Mouse (Mus musculus) ZHBTc4 (cell line): ENCODE measurements around the gene Fam172a.

Experiments used
- DNase-seq: peaks from one replicate; pipeline ENCODE4 v3.0.0-alpha.2; 2011; ENCODE audit warnings: low read depth, low spot score

The Fam172a gene

DNA sequence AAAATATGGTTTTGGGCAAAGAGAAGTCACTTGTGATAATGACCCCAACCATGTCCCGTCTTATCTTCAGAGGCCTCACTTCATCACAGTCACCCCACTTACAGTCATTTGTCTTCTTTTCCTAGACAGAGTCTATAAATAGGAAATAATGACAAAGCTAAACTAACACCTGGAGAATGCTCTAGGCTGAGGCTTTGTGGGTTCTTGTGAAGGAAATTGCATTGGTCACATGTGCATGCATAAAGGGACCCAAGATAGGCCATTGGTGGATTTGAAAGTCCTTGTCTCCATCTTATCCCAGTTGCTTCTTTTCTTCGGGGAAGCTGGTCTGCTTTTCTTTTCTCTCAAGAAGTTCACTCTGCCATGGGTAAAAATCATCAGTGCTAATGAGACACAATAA is 400.5 kb downstream of the Fam172a start:
- DNase-seq = no peak

DNA sequence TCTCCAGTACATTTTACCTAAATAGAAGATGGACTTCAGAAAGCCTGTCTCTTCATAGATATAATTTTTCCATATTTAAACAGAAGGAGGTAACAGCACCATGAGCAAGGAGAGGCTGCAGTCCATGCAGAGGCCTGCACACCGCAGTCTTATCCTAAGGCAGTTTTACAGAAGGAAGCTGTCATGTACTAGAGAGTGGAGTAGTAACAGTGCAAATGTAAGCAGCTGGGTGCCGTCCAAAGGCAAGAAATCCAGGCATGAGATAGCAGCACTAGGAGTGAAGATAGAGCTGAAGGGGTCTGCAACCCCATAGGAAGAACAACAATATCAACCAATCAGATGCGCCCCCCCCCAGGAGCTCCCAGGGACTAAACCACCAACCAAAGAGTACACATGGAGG is 403.0 kb downstream of the Fam172a start:
- DNase-seq = no peak

DNA sequence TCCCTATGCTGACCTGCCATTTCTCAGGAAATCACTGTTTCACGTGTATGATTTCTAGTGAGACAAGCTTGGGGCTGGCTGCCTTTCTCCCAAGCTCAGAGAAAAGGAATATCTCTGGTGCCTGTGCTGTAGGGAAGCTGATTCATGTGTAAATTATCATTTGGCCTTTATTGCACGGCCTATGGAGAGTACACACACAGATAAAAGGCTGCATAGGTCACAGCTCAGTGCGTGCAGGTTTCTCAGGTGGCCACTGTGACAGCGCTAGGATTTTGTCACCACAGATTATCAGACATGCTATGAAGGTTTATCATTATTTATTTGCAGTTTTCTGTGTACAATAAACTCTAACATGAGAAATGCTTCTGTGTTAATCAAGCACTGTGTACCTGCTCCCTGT is 408.8 kb downstream of the Fam172a start:
- no peak for DNase-seq

DNA sequence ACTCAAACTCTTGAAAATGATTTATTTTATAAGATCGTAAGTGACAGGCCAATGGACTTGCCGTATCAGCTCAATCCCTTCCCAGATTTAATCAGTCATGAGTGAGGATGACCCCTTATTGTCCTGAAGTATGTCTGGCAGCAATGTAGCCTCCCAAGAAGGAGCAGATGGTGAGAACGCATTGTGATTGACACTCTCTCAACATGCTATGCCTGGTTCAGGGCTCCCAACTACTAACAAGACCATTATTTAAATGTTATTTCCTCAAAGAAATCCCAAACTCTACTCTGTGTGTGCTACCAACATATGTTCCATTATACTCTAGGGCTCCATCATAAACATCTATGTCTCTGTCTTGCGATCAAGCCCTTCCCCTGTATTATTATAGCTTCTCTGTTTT is 412.1 kb downstream of the Fam172a start:
- no peak for DNase-seq

DNA sequence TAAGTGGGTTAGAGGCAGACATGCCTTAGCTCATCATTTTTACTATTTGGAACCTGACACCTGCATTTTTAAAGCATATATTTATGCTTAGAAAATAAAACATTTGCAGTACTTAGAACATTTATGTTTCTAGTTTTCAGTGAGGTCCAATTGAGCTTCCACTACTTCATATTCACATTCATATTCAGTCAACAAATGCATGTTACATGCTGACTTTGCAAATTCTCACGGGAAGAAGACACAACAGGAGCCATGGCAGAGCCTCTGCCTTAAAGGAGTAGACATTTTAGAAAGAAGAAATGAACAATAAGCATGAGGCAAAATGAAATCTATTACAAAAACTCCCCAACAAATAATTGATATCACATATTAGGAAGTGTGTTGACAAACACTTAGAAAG is 416.9 kb downstream of the Fam172a start:
- no peak for DNase-seq

DNA sequence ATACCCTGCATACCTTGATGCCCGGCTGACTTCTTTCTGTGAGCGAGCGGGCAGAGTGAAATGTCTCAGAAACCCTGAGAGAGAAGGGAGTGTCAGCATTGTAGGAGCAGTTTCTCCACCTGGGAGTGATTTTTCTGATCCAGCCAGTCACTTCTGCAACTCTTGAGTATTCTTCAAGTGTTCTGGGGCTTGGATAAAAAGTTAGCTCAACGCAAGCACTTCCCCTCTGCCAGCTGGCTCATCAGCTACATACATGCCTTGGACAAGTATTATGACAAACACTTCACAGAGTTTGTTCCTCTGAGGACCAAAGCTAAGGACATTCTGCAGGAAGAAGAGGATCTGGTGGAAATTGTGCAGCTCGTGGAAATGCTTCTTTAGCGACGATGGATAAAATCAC is 420.2 kb downstream of the Fam172a start:
- DNase-seq = no peak

DNA sequence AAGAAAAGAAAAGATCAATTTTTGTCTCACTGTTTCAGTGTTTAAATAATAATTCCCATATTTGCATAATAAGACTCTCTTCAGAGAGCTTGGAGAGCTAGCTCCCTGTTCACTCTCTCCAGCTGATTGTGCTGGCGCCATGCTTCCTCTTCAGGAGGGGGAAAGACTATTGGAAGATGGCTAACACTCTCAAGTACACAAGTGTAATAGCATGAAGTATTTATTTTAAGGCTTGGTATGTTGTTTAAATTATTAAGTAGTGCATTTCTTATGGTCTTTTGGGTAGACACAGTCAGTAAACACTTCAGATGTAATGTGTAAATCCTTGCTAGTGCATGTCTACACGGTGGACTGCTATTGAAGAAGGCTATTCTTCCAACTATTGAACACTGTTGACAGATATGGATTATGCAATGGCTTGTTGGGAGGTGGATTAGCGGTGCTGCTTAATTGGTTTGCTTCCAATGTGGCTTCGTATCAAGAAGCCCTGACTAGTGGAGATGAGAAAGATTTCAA is 422.1 kb downstream of the Fam172a start:
- no peak for DNase-seq

DNA sequence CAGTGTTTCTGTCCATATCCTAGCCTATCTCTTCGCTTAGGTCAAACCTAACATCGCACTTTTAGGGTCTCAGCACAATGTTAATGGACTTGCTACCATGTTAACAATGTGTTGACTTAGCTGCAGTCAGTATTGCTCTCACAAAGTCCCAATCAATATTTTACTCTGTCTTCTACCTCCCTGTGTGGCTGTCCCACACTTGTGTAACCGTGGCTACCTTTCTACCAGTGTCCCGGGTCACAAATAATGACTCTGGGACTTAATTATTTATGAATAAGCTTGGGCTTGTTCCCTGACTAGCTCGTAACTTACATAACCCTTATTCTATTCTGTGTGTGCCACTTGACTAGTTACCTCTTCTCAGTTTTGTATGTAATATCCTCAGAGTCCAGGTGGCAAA is 455.6 kb downstream of the Fam172a start:
- DNase-seq = no peak

DNA sequence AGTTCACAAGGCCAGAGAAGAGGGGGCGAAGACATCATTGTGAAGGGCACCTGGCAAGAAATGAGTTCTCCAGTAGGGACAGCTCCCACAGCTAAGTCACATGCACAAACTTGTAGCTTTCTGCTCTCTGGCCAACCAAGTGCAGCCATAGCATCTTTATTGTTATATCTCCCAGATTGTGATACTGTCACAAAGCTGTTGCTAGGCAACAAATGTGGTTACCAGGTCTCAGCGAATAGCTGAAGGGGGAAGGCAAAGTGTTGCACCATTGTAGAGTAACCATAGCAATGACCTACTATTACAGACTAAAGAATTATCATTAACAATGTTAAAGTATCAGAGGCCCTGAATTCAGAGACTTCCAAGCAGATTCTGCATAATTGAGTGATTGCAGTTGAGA is 460.3 kb downstream of the Fam172a start:
- no peak for DNase-seq

DNA sequence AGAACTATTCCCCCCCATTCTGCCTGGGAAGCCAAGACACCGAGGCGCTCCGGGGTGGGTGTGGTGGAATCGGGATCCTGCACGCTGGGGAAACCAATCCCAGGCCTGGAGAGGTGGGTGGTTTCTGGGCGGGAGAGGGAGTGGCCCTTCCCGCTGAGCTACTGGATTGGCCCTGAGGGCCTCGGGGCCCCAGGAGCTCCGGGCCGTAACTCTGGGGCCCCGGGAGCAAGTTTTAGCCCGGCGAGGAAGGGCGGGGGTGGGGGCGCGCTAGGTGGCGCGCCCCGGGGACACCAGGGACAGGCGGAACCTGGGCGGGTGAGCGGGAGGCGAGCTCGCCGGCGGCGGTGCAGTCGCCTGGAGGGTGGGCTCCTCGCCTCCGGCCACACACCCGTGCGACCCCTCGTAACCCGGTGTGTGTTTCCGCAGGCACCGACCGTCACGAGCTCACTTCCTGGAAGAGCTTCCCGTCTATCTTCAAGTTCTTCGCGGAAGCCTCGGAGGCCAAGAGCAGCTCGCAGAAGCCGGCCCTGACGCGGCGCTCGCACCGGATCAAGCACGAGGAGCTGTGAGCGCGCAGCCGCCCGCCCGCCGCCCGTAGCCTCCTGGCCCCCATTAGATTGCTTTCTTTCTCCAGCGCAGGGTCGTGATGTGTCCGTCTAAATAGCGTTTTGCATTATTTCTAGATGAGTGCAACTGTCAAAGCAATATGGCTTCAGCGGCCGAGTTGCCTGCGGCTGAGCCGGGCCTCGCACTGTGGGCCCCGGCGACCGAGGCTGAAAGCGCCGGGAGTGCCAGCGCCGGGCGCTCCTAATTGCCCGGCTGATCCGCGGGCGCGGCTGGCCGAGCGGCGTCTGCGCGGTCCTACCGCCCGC is 461.5 kb downstream of the Fam172a start:
- DNase-seq = peak; percentile 91

DNA sequence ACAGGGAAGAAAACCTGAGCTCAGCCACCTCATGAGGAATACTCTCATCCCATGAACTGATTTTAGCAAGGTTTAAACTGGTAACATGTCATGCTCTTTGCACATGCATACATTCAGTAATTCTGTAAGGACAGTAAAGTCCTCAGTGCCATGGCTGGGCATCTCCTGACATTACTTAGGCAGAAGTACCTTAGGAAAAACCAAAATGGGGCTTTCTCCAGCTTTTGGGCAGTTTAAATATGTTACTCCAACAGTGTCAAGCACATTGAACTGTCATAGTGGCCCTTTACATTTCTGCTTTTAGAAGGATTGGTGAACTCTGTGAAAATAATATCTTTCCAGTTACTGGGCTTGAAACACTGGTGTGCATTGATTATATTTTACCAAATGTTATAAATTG is 463.1 kb downstream of the Fam172a start:
- DNase-seq = no peak

DNA sequence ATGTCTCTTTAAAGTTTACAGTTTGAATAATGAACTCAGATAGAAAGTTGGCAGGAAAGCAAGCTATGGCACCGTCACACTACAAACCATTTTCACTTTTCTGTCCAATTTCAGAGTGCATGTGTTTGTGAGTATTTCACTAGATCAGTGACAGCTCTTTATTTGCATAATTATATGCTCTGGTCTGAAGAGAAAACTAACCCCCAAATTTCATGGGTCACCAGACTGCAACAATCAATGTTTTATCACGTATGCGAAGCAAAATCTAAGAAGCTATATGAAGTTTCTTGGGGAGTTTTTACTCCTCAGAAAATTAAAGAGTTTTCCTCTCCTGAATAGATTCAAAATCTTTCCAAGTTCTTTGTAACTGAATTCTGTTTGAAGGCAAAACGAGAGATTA is 466.3 kb downstream of the Fam172a start:
- no peak for DNase-seq

DNA sequence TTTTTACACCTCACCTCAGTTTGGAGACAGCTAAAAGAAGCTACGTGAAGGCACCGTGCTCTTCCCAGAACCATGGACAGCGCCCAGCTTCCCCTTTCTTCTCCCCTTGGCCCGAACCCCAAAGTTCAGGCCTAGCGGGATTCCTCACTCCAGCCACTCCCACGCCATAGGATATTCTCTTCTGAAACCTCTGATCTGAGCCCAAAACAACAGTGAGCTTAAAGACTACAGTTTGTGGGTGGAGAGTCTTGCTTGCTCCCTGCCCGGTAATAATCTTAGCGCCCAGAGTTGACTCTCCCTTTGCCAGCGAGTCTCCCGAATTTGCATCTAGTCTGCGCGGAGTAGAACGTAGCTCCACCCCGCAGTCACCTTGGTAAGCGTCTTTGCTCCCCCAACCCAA is 469.5 kb downstream of the Fam172a start:
- DNase-seq = peak; percentile 44

DNA sequence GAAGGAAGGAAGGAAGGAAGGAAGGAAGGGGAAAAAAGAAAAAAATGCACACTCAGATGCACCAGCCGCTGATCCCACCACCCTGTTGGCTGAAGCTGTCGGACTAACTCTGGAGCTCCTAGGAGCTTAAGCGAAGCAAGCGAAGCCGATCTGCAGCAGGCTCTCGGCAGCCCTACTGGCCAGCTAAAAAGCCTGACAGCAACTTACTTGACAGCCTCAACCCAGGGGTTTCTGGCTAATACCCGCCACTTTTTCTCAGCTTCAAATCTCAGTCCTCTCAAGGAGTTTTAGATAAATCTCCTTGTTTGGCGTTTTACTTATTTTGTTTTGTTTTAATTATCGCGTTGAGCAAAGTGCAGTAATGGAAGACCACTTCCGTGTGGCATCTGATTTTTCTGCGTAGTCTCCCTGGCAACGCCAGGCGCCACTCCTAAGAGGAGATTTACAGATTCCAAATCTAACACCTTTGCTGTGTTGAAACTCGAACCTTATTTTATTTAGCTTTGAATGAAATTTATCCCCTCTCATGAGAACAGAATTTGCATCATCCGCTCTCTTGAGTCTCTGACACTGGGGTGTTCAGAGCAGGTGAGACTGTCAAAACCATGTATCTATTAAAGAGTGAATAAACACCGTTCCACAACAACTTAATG is 470.3 kb downstream of the Fam172a start:
- no peak for DNase-seq

DNA sequence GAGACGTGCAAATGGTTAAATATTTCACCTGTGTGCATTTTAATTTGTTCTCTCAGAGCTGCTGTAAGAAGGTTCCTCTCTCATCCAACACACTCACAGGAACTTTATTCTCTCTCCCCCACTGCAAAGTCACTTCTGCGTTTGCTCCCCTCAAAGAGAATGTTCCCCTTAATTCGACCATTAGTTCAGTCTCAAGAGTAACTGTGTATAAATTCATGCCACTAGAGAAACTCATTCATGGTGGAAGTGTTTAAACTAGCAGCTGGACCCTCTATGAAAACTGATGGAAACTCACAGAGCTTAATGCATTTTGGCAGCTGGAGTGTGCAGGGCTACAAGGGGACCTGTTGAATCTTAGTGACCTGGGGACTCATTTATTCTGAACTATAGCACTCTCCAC is 471.0 kb downstream of the Fam172a start:
- no peak for DNase-seq

DNA sequence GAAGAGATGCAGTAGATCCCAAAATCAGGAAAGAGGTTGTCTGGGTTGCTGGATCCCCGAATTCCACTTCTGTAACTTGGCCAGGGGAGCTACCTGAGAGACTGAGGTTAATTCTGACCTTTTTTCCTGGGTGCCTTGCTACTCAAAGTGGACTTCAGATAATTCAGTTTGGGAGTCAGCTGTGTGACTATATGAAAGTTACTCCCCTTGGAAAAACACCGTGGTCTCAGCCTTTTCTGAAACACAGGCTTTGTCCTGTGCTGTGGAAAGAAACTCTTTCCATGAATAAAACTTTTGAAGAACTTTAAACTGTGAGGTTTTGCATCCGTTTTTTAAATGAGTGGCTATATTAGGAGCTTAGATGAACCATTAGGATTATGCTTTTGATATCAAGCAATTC is 472.4 kb downstream of the Fam172a start:
- no peak for DNase-seq

DNA sequence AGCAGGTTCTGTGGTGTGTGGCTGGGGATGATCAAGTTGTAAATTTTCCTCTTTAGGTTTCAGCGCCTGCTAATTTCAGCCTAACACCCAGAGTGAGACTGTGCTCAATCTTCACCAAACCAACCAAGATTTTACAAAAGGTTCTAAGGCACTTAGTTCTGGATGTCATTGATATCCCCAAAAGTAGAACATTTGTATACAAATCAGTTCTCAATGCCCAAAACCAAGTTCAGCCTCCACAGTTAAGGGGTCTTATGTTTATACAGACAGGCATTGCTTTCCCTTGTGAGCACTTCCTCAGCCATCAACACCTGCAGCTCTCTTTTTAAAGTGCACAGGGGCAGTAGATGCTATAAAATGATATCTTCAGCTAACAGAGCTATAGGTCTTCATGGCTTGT is 473.1 kb downstream of the Fam172a start:
- DNase-seq = no peak

DNA sequence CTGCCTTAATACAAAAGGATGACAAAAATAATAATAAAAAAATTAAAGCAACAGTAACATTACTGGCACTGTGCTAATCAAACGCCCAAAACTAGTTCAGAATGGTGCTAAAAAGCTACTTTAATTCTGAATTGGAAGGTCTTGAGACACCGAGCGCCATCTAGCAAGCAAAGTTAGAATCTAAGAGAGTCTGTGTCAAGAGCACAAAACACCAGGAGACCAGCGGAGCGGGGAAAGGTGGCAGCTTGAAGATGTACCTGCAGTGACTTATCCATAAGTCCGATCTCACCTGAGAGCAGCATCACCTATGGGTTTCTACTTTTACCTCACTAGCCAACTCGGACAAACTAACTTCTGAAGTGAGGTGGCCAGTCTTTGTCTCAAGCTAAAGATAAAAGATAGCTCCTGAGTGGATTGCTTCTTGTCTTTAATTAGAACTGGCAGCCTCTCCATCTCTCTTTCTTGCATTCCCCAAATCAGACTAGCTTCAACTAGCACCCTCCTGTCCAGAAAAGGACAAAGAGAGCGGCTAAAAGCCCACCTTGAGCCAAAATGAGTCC is 474.1 kb downstream of the Fam172a start:
- no peak for DNase-seq

DNA sequence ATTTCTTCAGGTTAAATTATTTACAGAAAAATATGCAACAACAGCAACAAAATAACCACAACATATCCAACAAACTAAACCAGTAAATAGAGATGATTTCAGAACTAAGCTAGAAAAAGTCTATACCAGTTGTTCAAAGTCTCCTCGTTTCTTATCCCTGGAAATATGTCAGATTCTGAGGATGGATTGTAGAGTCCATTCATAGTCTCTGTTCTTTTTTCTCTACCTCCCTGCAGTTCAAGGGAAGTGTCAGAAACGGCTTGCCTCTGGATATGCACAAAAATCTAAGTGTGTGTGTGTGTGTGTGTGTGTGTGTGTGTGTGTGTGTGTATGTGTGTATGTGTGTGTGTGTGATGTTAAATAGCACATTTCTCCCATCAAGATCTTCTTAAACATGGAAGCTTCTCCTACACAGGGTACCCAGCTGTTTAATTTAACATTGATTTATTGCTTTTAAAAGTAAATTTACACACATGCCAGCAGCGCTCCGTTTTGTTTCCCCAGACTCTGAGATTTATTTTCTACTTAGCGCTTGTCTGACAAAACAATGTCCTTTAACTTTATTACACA is 475.6 kb downstream of the Fam172a start:
- DNase-seq = no peak

DNA sequence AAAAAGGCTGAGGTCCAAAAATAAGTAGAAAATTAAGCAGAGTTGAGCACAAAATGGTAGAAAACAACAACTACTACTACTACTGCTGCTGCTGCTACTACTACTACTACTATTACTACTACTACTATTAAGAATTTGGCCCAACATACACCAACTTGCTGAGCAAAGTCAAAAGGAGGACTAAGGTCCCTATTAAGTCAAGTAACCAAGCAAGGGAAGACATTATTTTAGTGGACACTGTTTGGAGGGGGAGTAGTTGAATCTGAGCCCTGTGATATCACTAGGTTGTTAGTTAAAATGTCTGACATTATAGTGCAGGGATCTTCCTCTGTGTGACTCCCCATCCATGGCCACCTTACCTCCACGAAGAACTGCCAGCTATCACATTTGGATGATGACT is 476.2 kb downstream of the Fam172a start:
- no peak for DNase-seq

DNA sequence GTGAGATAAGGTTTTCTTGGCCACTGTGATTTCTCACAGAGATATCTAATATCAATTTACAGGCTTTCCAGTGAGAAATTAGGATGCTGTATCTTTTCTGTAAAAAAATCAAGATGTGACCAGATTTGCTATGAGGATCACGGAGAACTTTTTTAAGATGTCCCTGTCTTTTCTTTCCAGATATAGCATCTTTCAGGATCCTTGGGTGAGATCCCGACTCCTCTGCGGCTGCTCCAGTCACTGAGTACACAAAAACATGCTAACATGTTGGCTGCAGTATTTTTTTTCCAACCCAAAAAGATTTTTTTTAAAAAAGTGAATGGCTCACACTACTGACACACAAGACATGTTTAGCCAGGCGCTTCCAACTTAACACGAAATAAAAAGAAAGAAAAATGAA is 476.9 kb downstream of the Fam172a start:
- no peak for DNase-seq

DNA sequence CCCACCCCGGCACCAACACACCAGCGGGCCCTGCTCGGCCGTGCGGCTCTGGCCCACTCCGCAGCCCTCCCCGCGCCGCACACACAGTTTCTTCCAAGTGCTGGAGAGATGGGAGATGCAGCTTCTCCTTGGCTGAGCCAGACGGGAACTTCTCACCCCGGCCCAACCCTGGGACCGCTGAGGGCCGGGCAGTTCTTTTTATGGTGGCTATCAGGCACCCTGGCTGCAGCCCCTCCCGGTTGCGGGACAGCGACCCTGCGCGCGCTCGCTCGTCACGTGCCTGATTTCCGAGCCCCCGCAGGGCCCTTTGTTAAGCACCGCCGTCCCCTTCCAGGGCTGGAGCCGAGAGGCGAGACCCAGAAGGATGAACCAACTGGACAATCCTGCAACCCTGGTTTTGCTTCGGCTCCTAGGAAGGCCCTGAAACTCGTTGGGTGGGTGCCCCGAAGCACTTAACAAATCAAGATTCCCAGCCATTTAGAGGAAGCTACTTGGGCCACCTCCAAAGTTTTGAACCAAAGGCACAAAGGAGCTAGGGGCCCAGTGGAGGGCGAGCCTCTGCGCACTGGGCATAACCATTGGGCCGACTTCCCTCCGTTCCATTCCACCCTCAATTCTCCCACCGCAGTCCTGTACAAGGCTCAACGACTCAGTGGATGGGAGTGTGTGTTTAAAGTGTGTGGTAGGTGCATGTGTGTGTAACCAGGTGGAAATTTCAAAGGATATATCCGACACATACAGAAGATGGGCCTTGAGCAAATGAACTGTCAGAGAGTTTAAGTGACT is 477.7 kb downstream of the Fam172a start:
- DNase-seq = peak; percentile 64
